Mouse (Mus musculus) heart, postnatal 0 days (tissue): ENCODE data around the gene Nr2f2.

ENCODE experiments used
- CTCF ChIP-seq: IDR thresholded peaks from 2 replicates; pipeline ENCODE4 v1.5.1; 2016; ENCODE audit warnings: antibody characterized with exemption, control low read depth, low read depth
- EP300 ChIP-seq: IDR thresholded peaks from 2 replicates; pipeline ENCODE4 v1.6.1; 2016; ENCODE audit warnings: antibody characterized with exemption, low read depth

DNA sequence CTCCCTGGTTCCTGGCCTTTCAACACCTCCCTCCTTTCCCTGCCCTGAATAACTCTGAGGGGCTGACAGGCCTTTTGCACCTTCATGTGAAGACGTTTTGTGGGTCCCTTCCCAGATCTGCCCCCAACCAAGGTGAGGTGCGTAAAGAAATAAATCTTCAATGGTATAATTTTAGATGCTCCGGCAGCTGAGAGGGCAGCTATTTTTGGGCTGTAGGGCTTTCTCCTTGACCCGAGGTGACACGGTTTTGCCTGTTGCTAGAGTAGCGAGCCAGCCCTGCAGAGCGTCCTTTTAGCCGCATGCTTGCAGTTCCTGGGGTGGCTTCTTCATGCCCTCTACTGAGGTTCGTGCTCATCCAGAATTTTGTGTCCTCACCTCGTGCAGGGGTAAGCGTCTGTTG is 43.4 kb upstream of the Nr2f2 start:
- TF ChIP-seq CTCF (no peak), EP300 (no peak)
